Mouse (Mus musculus) NIH3T3 (cell line): ENCODE measurements at regions not wholly inside any gene's neighbourhood (a gene's known extent, or its start where the extent isn't known, plus 50 kb on each side); places are given as distances from the start of the nearest gene placed in this dataset.
A peak's percentile ranks its signal among the peaks of the same experiment; 100 is the strongest.

Source experiments
- DNase-seq: peaks from one replicate; pipeline ENCODE4 v3.0.0-alpha.2; 2012; ENCODE audit warnings: low read depth

DNA sequence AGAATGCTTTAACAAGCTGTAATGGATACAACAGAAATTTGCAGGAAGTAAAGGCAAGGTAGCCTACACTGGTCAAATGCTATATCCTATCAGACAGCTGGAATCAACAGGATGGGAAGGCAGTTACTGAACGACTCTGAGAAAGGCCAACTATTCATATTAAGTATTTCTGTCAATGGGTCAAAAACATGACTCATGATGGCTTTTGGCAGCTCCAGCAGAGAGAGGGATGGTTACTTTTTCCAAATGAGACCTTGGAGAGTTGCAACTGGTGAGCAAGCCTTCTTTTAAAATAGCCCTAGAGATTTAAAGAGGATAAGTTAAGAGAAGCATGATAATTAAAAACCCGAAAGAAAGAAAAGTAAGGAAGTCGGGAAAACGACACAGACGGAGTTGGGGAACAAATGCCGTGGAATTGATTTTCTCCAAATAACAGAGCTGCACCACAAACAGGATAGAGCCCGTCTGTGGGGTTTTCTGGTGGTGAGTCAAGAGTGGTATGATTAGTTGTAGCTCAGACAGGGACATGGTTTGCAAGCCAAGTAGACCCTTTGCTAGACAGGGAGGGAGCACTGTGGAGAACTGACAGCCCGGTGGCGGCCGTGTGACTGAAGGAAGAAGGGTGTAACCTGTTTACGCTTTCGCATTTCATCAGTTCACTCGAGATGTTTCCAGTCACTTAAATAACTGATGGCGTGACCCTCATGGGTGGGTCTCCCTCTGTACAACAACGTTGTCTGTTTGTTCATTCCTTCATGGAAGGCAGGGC, 3638.1 kb upstream of the Gm7489 start:
- DNase-seq, result peak; percentile 86

DNA sequence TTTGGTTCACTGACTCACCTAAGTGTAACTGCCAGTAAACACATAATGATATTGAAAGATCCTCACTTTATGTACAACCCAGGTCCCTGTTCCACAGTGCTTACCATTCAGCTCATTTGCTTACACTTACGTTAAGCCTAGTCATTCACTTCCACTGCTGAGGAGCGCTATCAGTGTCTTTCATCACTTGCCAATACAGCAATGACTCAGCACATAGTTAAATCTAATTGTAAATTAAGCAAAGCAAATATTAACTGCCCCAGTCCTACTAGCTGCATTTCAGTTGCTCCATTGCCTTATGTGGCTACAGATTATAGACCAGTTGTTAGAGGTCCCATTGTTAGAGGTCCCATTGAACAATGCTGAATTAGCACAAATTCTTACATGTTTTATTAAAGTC, 3624.6 kb upstream of the Gm7489 start:
- DNase-seq, result peak; percentile 38

DNA sequence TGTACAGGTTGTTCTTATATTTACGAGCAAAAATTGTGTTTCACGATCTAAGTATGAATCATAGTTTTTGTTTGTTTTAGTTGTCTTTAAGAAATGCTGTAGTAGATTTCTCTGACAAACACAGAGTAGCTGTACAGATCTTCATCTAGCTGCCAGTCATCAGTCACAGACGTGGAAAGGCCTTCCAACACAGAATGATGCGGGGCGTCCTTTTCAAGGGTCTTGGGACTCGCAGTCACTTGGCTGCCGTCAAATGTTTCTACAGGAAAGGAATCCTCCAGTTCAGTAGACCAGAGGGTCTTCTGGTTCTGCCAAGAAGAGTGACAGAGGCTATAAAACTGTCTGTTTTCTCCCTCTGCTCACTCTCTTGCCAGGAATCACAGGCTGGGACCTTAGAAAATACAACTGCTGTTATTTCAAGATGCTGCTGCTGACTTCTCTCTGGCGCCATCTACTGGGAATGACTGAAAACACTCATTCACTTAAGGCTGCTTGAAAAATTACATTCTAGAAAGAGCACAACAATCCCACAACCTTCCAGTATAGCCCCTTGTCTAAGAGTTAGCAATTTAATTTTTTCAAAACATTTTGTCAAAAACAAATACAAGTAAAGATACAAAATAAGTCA, 3623.3 kb upstream of the Gm7489 start:
- peak; percentile 91 for DNase-seq

- DNase-seq, result peak; percentile 46
These were observed 3617.2 kb upstream of the Gm7489 start for GRCm38 (mm10) chr15:50267542-50267941.

GRCm38 (mm10) chr15:50271646-50272045, 3613.1 kb upstream of the Gm7489 start:
- peak; percentile 13 for DNase-seq

GRCm38 (mm10) chr15:50282576-50282975, 3602.1 kb upstream of the Gm7489 start:
- DNase-seq, result no peak

DNA sequence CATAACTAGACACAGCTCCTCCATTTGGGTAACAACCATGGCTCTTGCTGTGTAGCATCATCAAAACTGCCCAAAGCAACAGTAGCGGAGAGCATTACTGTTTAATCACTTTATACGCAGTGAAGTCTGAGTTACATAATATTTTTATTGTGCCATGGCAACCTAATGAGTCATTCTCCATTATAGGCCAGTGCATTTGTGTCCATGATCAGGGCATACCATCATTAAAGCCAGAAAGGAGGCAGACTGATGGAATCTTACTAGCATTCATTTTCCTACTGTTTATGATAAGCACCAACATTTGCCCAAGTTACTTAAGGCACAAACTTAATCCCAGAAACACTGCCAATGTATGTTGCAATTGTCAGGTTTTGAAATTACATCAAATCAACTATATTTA, 3601.2 kb upstream of the Gm7489 start:
- DNase-seq, result peak; percentile 30

DNA sequence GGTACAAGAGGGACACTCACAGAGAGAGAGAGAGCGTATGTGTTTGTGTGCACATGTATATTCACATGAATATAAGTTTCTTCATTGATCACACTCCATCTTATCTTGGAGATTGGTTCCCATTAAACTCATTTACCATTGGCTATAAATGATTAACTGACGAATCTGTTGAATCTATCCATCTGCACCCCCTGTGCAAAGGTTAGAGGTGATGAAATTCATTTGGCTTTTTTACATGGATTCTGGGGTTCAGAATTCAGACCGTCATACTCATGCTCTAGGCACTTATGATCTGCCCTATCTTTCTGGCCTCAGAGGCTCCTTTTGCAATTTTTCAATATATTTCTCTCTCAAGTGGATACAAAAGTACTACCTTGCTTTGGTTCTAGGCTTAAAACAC, 3582.9 kb upstream of the Gm7489 start:
- no peak for DNase-seq

GRCm38 (mm10) chr15:50304085-50304484, 3580.6 kb upstream of the Gm7489 start:
- no peak for DNase-seq

DNA sequence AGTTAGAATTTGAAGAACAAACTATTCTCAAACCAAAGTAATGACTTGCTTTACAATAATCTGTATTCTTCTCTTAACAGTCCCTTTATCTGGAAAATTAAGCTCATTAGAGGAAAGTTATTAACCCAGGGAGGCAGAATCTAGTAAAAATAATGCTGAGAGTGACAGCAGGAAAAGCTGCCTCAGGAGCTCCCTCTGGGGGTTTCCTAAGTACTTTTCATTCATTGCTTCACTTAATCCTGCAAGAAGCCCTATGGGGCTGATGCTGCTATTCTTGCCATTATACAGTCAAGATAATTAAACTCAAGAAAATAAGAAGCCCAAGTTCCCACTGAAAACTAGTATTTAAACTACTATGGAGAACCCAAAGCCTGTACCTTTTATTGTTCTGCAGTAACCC, 3563.9 kb upstream of the Gm7489 start:
- peak; percentile 31 for DNase-seq

GRCm38 (mm10) chr15:50345536-50345935, 3539.2 kb upstream of the Gm7489 start:
- no peak for DNase-seq

GRCm38 (mm10) chr15:50346953-50347352, 3537.8 kb upstream of the Gm7489 start:
- no peak for DNase-seq

DNA sequence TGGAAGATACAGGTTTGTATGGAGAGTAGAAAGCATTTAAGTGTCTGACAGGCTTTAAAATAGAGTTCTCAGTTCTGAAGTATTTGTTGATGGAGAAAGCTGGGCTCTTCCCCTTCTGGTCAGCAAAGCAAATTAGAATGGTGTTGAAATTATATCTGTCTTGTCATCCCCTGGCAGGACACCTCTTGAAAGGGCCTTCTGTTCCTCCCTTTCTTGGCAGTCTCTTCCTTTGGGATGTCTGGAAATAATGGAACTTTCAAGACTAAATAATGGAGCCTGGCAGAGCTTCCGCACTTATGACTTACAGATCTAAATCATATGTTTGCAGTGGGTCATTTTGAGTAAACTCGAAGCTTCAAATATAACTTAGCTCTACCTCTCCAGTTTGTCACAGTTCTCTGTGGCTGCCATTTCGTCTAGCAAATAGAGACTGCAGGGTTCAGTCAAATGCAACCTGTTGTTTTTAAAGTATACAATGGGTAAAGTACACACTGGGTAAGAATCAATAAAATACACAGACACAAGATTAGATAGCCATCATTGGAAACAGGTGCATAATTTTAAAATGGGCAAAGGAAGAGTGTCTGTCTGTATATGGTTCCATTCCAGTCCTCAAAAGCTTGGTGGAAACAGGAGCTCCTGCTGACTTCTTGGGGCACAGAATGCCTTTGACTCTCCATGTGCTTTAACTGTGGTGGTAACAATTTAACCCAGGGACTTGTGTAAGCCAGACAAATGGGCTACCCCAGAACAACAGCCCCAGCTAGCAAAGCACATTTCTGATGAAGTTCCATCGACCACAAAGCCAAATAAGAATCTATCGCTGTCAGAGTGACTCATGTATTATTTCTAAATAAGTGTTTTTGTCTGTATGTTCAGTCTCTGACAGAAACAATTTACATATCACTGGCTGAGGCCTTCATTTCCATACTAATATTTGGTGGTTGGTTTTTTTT, 3524.4 kb upstream of the Gm7489 start:
- peak; percentile 43 for DNase-seq

GRCm38 (mm10) chr15:50361334-50361733, 3523.4 kb upstream of the Gm7489 start:
- no peak for DNase-seq

DNA sequence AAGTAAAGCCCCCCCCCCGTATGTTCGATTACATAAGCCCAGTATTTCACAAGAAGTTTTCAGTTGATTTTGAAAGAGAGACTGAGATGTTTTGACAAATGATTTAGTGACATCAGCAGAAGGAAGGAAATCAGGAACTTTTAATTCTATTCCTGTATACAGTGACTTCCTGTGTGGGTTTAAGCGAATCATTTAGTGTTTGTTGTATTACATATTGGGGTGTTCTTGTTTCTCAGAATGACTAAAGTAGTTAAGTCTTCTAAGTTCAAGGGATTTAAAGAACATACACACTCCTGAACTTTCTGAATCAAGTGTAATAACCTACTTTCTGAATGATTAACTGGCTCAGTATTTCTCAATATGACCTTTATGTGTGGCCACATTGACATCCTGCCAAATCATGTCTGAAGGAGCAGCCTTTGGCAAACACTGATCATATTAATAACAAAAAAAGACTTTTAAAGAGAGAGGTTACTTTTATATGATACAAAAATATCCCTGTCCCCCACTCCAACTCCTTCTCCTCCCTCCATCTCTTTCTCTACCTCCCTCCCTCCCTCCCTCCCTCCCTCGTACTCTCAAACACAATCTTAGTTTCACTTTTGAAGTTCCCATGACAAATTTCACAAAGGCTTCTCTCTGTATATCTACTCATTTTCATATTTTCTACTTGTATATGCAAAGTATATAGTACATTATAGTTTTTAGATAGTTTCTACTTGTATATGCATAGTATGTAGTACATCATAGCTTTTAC, 3522.8 kb upstream of the Gm7489 start:
- peak; percentile 79 for DNase-seq

DNA sequence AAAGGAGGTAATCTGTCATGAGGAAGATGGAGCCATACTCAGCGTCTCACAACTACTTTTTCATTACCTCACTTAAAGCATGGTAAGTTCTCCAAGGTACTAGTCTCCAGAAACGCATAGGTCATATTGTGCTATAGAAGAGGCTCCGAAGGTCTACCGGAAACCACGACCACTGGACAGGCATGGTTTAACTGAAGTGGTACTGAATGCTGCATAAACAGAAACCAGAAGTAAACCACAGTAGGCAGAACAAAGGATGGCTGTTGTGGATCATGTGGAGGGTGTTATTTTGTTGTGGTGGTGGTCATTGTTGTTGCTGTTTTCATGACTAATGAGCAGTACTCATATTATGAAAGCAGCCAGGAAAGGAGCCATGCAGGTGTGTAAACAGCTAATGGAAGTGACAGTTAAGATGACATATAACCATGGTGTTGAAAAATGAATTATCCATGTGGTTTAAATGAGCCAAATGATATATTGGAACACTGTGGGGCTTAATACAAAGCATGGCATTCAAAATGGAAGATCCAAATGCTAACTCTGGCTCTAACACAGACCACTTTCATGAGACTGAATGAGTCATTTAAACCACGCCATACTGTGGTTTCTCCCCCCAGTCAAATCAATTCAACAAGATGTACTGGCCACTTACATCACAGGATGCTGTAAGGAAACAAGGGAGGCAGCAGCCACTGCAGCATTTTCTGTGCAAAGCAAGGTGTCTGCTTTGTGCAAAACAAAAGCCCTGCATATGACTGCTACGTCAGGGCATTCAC, 3484.5 kb upstream of the Gm7489 start:
- DNase-seq, result peak; percentile 81

DNA sequence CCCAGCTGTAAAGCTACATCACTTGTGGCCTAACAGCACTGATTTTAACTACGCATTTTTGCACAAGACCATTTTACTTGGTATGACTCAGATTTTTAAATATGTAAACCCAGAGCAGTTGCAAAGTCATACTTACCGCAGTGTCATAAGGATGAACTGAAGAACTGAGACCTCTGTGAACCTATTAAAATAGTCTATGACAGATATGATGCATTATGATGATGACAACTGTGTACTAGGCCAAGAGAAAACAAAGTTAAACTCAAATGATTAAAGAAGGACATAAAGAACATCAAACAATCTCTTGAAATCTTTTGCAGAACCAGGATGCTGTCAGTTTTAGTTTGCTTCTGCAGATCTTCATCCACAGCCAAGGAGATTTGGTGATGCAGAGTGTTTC, 3483.3 kb upstream of the Gm7489 start:
- DNase-seq, result peak; percentile 80

DNA sequence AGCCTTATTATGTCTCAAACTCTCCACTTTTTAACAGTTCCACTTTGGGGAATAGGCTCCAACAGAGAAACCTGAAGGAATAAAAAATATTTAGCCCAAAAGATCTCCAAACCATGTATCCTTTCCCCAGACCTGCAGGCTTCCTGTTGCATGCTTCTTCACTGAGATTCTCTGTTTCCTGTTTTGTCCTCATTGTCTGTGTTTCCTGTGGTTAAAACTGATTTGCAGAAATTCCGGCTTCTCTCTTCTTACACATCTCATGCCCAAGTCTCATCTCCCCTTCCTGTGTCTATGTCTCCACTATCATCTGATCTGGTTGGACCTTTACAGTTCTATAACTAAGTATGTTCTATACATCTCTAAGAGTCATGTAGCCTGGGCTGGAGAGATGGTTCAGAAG, 3482.2 kb upstream of the Gm7489 start:
- no peak for DNase-seq

GRCm38 (mm10) chr15:50403883-50404282, 3480.8 kb upstream of the Gm7489 start:
- no peak for DNase-seq

GRCm38 (mm10) chr15:50408985-50409384, 3475.7 kb upstream of the Gm7489 start:
- peak; percentile 25 for DNase-seq

- peak; percentile 51 for DNase-seq
These were observed 3467.1 kb upstream of the Gm7489 start for GRCm38 (mm10) chr15:50417641-50418040.
